Mouse (Mus musculus): ENCODE measurements around the gene Kank2. TPM values are rescaled to one million over a fixed set of nuclear protein-coding genes. Genes with fewer than 3 reads are reported as not detected.

The Kank2 gene
- polyA plus RNA-seq, 1 experiment from 2014 or later: 2.7 TPM

DNA sequence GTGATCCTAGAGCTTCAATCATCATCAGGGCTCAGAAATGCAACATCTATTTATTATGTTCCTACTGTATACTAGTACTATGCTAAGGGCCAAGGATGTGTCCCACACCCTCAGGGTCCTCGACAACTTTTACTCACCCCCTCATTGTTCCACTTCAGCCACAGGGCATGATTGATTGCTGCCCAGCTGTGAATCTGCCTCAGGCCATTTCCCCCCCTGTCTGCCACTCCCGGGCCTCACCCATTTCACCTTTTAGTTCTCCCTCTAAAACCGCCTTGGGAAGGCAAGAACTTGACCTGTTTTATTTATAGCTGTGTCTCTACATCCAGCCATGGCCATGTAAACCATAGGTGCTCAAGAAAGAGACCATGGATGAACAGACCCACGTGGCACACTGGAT is 25.4 kb upstream of the Kank2 start:
- no peaks in the 10 kb centered on the region for H3K9me3 ChIP-seq (ENCODE audit: control insufficient read depth, low read length)
- no peaks in the 10 kb centered on the region for H3K36me3 ChIP-seq (ENCODE audit: control insufficient read depth, insufficient read depth, low read length)
- no peaks in the 10 kb centered on the region for H3K27me3 ChIP-seq (ENCODE audit: control insufficient read depth, insufficient read depth, low read length)
- no peak overlapping the region for H3K4me3 ChIP-seq (replicated peaks; ENCODE audit: low read depth, low read length)
- no peak for ATAC-seq (ENCODE audit: low FRiP score, low TSS enrichment)
- no peak overlapping the region for H3K9ac ChIP-seq (replicated peaks; ENCODE audit: low read length)
- DNase-seq: no peak
- WGBS: 68% methylated on average over 4 of the region's 4 CpGs
- H3K4me2 ChIP-seq (ENCODE audit: low read length): no peak overlapping the region
- no peaks in the 10 kb centered on the region for H3K4me1 ChIP-seq (ENCODE audit: control insufficient read depth, insufficient read depth, low read length)
- H3K27ac ChIP-seq (replicated peaks; ENCODE audit: low read depth, low read length): no peak overlapping the region

DNA sequence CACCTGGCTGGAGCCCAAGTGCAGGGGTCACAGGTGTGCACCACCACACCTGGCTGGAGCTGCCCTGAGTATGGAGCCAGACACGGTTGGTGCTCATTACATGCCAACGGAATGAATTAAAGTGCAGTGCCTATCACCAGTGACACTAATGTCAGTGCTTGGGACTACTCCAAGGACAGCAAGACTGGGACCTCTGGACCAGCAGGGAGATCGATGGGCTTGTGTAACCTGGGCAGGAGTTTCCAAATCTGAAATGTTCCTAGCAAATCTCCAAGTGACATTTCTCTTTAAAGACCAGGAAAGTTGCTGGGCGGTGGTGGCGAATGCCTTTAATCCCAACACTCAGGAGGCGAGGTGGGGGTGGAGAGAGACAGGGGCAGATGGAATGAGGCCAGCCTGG is 24.1 kb upstream of the Kank2 start:
- Histone ChIP-seq H3K4me1 (ENCODE audit: control insufficient read depth, insufficient read depth, low read length) (no peaks in the 10 kb centered on the region), H3K9ac (replicated peaks; ENCODE audit: low read length) (no peak overlapping the region), H3K9me3 (ENCODE audit: control insufficient read depth, low read length) (no peaks in the 10 kb centered on the region), H3K4me3 (replicated peaks; ENCODE audit: low read depth, low read length) (no peak overlapping the region), H3K27ac (replicated peaks; ENCODE audit: low read depth, low read length) (no peak overlapping the region), H3K4me2 (ENCODE audit: low read length) (no peak overlapping the region), H3K36me3 (ENCODE audit: control insufficient read depth, insufficient read depth, low read length) (no peaks in the 10 kb centered on the region), H3K27me3 (ENCODE audit: control insufficient read depth, insufficient read depth, low read length) (no peaks in the 10 kb centered on the region)
- WGBS: 83% methylated on average over 6 of the region's 6 CpGs
- DNase-seq (no peak), ATAC-seq (ENCODE audit: low FRiP score, low TSS enrichment) (no peak)

DNA sequence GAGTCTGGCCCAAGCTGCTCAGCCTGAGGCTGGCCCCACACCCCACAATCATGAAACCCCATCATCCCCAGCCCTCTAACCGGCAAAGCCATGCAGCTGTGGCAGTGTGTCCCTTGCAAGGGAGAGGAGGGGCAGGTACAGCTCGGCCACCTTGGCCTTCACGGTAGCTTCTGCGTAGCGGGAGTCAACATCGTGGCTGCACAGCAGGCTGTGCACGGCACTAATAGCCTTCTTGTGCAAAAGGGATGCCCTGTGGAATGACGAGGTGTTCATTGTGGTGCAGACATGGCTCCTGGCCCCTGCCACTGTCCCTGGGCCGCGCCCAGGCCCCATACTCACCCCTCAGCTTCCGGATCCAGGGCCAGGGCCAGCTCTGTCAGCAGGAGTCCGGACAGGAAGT is 21.6 kb upstream of the Kank2 start:
- no peaks in the 10 kb centered on the region for H3K27me3 ChIP-seq (ENCODE audit: control insufficient read depth, insufficient read depth, low read length)
- H3K36me3 ChIP-seq (ENCODE audit: control insufficient read depth, insufficient read depth, low read length): no peaks in the 10 kb centered on the region
- H3K9me3 ChIP-seq (ENCODE audit: control insufficient read depth, low read length): no peaks in the 10 kb centered on the region
- no peaks in the 10 kb centered on the region for H3K4me1 ChIP-seq (ENCODE audit: control insufficient read depth, insufficient read depth, low read length)
- no peak overlapping the region for H3K4me3 ChIP-seq (replicated peaks; ENCODE audit: low read depth, low read length)
- no peak overlapping the region for H3K4me2 ChIP-seq (ENCODE audit: low read length)
- DNase-seq (no peak), ATAC-seq (ENCODE audit: low FRiP score, low TSS enrichment) (no peak)
- H3K9ac ChIP-seq (replicated peaks; ENCODE audit: low read length): no peak overlapping the region
- H3K27ac ChIP-seq (replicated peaks; ENCODE audit: low read depth, low read length): no peak overlapping the region
- whole genome bisulfite sequencing: 87% methylated on average over 12 of the region's 12 CpGs

DNA sequence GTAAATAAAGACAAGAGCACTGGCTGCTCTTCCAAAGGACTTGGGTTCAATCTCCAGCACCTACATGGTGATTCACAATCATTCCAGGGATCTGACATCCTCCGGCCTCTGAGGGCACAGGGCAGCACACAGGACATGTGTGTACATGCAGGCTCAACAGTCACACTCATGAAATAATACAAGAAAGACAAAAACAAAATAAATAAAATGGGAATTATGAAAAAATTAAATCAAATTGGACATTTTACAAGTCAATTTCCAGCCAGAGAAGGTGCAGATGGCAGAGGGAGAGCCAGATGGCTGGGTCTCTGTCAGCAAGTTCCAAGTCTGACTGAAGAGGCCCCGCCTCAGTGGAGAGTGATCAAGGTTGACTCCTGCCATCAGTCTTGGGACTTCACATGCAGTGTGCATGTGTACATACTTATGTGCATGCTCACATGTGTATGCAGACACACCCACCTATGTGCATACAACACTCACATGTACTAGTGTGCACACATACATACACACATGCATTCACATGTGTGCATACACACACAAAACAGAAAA is 20.7 kb upstream of the Kank2 start:
- no peak for ATAC-seq (ENCODE audit: low FRiP score, low TSS enrichment)
- H3K27ac ChIP-seq (replicated peaks; ENCODE audit: low read depth, low read length): no peak overlapping the region

DNA sequence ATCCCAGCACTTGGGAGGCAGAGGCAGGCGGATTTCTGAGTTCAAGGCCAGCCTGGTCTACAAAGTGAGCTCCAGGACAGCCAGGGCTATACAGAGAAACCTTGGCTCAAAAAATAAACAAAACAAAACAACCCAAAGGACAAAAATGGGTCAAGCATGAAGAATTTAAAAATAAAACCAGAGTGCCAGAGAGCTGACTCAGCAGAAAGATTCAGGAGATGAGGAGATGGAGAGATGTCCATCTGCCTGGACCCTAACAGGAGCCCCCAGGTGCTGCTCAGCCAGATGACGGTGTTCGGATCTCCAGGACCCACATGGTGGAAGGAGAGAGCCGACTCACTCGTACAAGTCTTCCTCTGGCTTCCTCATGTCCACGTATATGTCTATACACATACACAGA is 20.0 kb upstream of the Kank2 start:
- H3K36me3 ChIP-seq (ENCODE audit: control insufficient read depth, insufficient read depth, low read length): 0 out of 2 replicates have a peak, but pooled peaks cover 2% of the 10 kb centered on the region
- H3K4me1 ChIP-seq (ENCODE audit: control insufficient read depth, insufficient read depth, low read length): no peaks in the 10 kb centered on the region
- no peak overlapping the region for H3K4me3 ChIP-seq (replicated peaks; ENCODE audit: low read depth, low read length)
- no peak overlapping the region for H3K9ac ChIP-seq (replicated peaks; ENCODE audit: low read length)
- WGBS: 89% methylated on average over 6 of the region's 6 CpGs
- H3K27ac ChIP-seq (replicated peaks; ENCODE audit: low read depth, low read length): no peak overlapping the region
- no peaks in the 10 kb centered on the region for H3K9me3 ChIP-seq (ENCODE audit: control insufficient read depth, low read length)
- H3K27me3 ChIP-seq (ENCODE audit: control insufficient read depth, insufficient read depth, low read length): no peaks in the 10 kb centered on the region
- ATAC-seq (ENCODE audit: low FRiP score, low TSS enrichment) (no peak), DNase-seq (no peak)
- H3K4me2 ChIP-seq (ENCODE audit: low read length): no peak overlapping the region

More for the DNA sequence above, 20.7 kb upstream of the Kank2 start:
- H3K4me1 ChIP-seq (ENCODE audit: control insufficient read depth, insufficient read depth, low read length): no peaks in the 10 kb centered on the region
- H3K4me2 ChIP-seq (ENCODE audit: low read length): no peak overlapping the region
- no peaks in the 10 kb centered on the region for H3K27me3 ChIP-seq (ENCODE audit: control insufficient read depth, insufficient read depth, low read length)
- H3K9me3 ChIP-seq (ENCODE audit: control insufficient read depth, low read length): no peaks in the 10 kb centered on the region
- H3K9ac ChIP-seq (replicated peaks; ENCODE audit: low read length): no peak overlapping the region
- H3K36me3 ChIP-seq (ENCODE audit: control insufficient read depth, insufficient read depth, low read length): 0 out of 2 replicates have a peak, but pooled peaks cover under 1% of the 10 kb centered on the region
- no peak overlapping the region for H3K4me3 ChIP-seq (replicated peaks; ENCODE audit: low read depth, low read length)
- 97% methylated on average over 2 of the region's 2 CpGs for WGBS
- DNase-seq: no peak

DNA sequence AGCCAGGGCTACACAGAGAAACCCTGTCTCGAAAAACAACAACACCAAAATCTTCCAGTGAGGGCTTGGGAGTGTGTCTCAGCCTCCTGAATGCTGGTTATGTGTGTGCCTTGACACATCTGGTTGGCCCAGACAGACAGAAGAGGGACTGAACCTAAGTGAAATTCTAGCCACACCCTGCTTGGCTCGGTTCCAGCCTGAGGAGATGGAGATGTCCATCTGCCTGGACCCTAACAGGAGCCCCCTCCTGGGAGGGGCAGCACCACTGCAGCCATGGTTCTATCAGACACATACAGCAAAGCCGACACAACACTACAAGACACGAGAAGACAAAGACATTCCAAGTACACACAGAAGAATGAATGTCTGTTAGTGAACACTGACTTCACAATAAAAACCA is 19.6 kb upstream of the Kank2 start:
- ATAC-seq (ENCODE audit: low FRiP score, low TSS enrichment) (no peak), DNase-seq (no peak)
- Histone ChIP-seq H3K27me3 (ENCODE audit: control insufficient read depth, insufficient read depth, low read length) (no peaks in the 10 kb centered on the region), H3K27ac (replicated peaks; ENCODE audit: low read depth, low read length) (no peak overlapping the region), H3K4me1 (ENCODE audit: control insufficient read depth, insufficient read depth, low read length) (no peaks in the 10 kb centered on the region), H3K9me3 (ENCODE audit: control insufficient read depth, low read length) (no peaks in the 10 kb centered on the region), H3K36me3 (ENCODE audit: control insufficient read depth, insufficient read depth, low read length) (0 out of 2 replicates have a peak, but pooled peaks cover 2% of the 10 kb centered on the region), H3K4me3 (replicated peaks; ENCODE audit: low read depth, low read length) (no peak overlapping the region), H3K4me2 (ENCODE audit: low read length) (no peak overlapping the region), H3K9ac (replicated peaks; ENCODE audit: low read length) (no peak overlapping the region)
- WGBS: 78% methylated on average over 4 of the region's 4 CpGs

DNA sequence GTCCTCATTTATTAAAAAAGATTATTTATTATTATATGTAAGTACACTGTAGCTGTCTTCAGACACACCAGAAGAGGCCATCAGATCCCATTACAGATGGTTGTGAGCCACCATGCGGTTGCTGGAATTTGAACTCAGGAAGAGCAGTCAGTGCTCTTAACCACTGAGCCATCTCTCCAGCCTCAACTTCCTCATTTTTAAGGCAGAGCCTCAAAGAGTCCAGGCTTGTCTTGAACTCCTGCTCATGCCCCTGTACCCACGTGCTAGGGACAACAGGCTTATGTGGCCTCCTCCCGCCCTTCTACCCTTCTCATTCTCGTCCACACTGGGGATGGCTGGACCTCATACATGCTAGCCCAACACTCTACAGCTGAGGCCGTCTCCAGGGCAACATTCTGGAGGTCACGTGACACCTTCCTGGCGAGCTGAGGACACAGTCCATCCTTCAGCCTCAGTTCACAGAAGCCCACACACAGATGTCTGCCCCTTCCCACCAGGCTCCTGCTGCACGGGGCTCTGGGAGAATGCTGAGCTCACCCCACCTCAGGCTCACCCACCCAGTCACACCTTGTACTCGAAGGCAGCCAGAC is 18.3 kb upstream of the Kank2 start:
- Histone ChIP-seq H3K36me3 (ENCODE audit: control insufficient read depth, insufficient read depth, low read length) (0 out of 2 replicates have a peak, but pooled peaks cover 2% of the 10 kb centered on the region), H3K9me3 (ENCODE audit: control insufficient read depth, low read length) (no peaks in the 10 kb centered on the region), H3K9ac (replicated peaks; ENCODE audit: low read length) (no peak overlapping the region), H3K4me2 (ENCODE audit: low read length) (no peak overlapping the region), H3K4me1 (ENCODE audit: control insufficient read depth, insufficient read depth, low read length) (no peaks in the 10 kb centered on the region), H3K27me3 (ENCODE audit: control insufficient read depth, insufficient read depth, low read length) (no peaks in the 10 kb centered on the region), H3K4me3 (replicated peaks; ENCODE audit: low read depth, low read length) (no peak overlapping the region), H3K27ac (replicated peaks; ENCODE audit: low read depth, low read length) (no peak overlapping the region)
- 76% methylated on average over 9 of the region's 9 CpGs for whole genome bisulfite sequencing
- no peak for DNase-seq
- ATAC-seq (ENCODE audit: low FRiP score, low TSS enrichment): no peak

DNA sequence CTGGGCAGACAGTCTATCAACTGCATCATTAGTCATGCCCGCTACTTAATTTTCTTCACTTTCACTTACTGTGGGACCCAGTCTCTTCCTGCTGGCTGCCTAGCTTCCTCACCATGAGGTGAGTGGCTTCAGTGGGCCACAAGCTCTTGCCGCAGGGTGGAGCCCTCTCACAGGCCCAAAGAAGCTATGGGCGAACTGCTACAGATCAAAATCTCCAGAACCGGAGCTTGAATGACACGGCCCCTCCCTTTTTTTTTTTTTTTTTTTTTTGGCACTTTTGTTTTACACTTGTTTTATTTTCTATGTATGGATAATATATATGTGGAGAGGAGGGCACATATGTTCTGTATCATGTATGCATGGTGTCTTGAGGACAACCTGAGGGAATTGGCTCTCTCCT is 12.6 kb upstream of the Kank2 start:
- Histone ChIP-seq H3K27me3 (ENCODE audit: control insufficient read depth, insufficient read depth, low read length) (no peaks in the 10 kb centered on the region), H3K4me1 (ENCODE audit: control insufficient read depth, insufficient read depth, low read length) (no peaks in the 10 kb centered on the region), H3K9me3 (ENCODE audit: control insufficient read depth, low read length) (no peaks in the 10 kb centered on the region), H3K4me2 (ENCODE audit: low read length) (no peak overlapping the region), H3K9ac (replicated peaks; ENCODE audit: low read length) (no peak overlapping the region), H3K27ac (replicated peaks; ENCODE audit: low read depth, low read length) (no peak overlapping the region), H3K36me3 (ENCODE audit: control insufficient read depth, insufficient read depth, low read length) (0 out of 2 replicates have a peak, but pooled peaks cover 2% of the 10 kb centered on the region), H3K4me3 (replicated peaks; ENCODE audit: low read depth, low read length) (no peak overlapping the region)
- 92% methylated on average over 5 of the region's 5 CpGs for WGBS
- ATAC-seq (ENCODE audit: low FRiP score, low TSS enrichment): no peak
- DNase-seq: no peak

DNA sequence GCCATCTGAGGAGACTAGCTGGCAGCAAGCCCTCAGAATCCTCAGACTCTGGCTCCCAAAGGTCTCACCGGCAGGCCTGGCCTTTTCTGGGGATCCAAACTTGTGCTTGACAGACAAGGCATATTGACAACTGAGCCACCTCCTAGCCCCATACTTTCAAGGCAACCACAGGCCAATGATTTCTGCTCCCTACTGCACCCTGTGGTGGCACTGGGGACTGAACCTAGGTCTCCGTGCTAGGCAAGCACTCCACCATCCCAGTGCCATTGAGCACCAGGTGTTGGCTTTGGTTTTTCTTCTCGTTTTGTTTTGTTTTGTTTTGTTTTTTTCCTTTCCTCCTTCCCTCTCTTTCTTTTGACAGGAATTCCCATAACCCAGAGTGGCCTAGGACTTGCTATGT is 10.0 kb upstream of the Kank2 start:
- no peak for DNase-seq
- WGBS: 67% methylated on average over 3 of the region's 3 CpGs

More for the DNA sequence above, 10.0 kb upstream of the Kank2 start:
- Histone ChIP-seq H3K9ac (replicated peaks; ENCODE audit: low read length) (no peak overlapping the region), H3K9me3 (ENCODE audit: control insufficient read depth, low read length) (no peaks in the 10 kb centered on the region), H3K36me3 (ENCODE audit: control insufficient read depth, insufficient read depth, low read length) (no peaks in the 10 kb centered on the region), H3K4me3 (replicated peaks; ENCODE audit: low read depth, low read length) (no peak overlapping the region), H3K4me1 (ENCODE audit: control insufficient read depth, insufficient read depth, low read length) (no peaks in the 10 kb centered on the region), H3K27ac (replicated peaks; ENCODE audit: low read depth, low read length) (no peak overlapping the region), H3K4me2 (ENCODE audit: low read length) (no peak overlapping the region), H3K27me3 (ENCODE audit: control insufficient read depth, insufficient read depth, low read length) (no peaks in the 10 kb centered on the region)
- ATAC-seq (ENCODE audit: low FRiP score, low TSS enrichment): no peak
